Mouse (Mus musculus) limb, embryonic 12.5 days (tissue): ENCODE results near the gene Ppp3r1. TPM values are rescaled to one million over a fixed set of nuclear protein-coding genes. Genes with fewer than 3 reads are reported as not detected.
"Not testable (repeated sequence)": the region's sequence is repeated elsewhere in the genome, so short reads cannot be mapped to it uniquely, and the experiment has no call there.

Source experiments
- ATAC-seq: fragments of 200-750 bp; cut with Nextera tagmentation; 2 replicates; pipeline ENCODE4 v1.8.0; 2017; ENCODE audit warnings: low read depth, moderate TSS enrichment; ENCODE audit not compliant: insufficient number of reproducible peaks, insufficient read depth, low FRiP score, low TSS enrichment
- H3K27ac ChIP-seq: fragments of 300-500 bp; sonication (generic); 2 replicates; pipeline ENCODE4 v1.5.1; 2016; ENCODE audit warnings: mild to moderate bottlenecking, moderate library complexity
- H3K27me3 ChIP-seq: fragments of 300-500 bp; sonication (generic); 2 replicates; pipeline ENCODE4 v1.6.1; 2016; ENCODE audit warnings: mild to moderate bottlenecking, moderate library complexity
- H3K36me3 ChIP-seq: fragments of 300-500 bp; sonication (generic); 2 replicates; pipeline ENCODE4 v1.6.1; 2016; ENCODE audit warnings: mild to moderate bottlenecking, moderate library complexity
- H3K4me1 ChIP-seq: fragments of 300-500 bp; sonication (generic); replicated peaks from 2 replicates; pipeline ENCODE4 v1.6.1; 2016
- H3K4me2 ChIP-seq: fragments of 300-500 bp; sonication (generic); 2 replicates; pipeline ENCODE4 v1.6.1; 2016; ENCODE audit warnings: mild to moderate bottlenecking, moderate library complexity
- H3K4me3 ChIP-seq: fragments of 300-500 bp; sonication (generic); replicated peaks from 2 replicates; pipeline ENCODE4 v1.5.1; 2016; ENCODE audit warnings: mild to moderate bottlenecking
- H3K9ac ChIP-seq: fragments of 300-500 bp; sonication (generic); replicated peaks from 2 replicates; pipeline ENCODE4 v1.6.1; 2016; ENCODE audit warnings: mild to moderate bottlenecking, moderate library complexity
- H3K9me3 ChIP-seq: fragments of 300-500 bp; sonication (generic); 2 replicates; pipeline ENCODE4 v1.6.1; 2016; ENCODE audit warnings: mild to moderate bottlenecking, moderate library complexity
- WGBS: fragments of 180-500 bp; shearing (Covaris S2); methylation state at CpG from one replicate; pipeline ENCODE4 v1.1.7; 2016; 5-methylcytosine and 5-hydroxymethylcytosine counted together
- polyA plus RNA-seq: library from polyadenylated mRNA; unstranded; fragments of >200 nt; fragmentation: Nextera tagmentation; extraction: Ambion mirVana; gene quantifications from 2 replicates; pipeline ENCODE4 v1.2.1, GENCODE M21; 2016

Ppp3r1 gene
- polyA plus RNA-seq, 1 experiment from 2014 or later = 86.9 TPM

DNA sequence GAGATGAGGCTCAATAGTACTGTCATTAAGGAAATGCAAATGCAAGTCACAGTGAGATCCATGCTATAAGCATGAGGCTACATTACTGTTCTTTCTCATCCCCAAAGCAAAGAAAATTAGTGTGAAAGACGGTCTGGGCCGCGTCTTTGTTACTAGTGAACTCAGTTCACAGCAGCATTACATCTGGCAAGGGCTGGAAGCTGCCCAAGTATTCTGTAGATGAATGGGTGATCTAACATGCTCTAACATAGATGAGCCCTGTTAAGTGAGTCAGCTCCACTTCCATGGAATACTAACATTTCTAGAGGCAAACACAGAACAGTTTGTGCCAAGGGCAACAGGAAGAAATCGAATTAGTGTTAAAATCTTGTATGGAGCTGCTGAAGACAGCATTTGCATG, 41.9 kb downstream of the Ppp3r1 start:
- Histone ChIP-seq H3K4me2 (no peak overlapping the region), H3K9ac (no peak overlapping the region), H3K36me3 (peaks cover 64% of the 10 kb centered on the region), H3K9me3 (no peaks in the 10 kb centered on the region), H3K27ac (no peak overlapping the region), H3K4me1 (no peaks in the 10 kb centered on the region), H3K4me3 (no peak overlapping the region), H3K27me3 (no peaks in the 10 kb centered on the region)
- no peak for ATAC-seq
- WGBS = 95% methylated on average over 4 of the region's 4 CpGs

DNA sequence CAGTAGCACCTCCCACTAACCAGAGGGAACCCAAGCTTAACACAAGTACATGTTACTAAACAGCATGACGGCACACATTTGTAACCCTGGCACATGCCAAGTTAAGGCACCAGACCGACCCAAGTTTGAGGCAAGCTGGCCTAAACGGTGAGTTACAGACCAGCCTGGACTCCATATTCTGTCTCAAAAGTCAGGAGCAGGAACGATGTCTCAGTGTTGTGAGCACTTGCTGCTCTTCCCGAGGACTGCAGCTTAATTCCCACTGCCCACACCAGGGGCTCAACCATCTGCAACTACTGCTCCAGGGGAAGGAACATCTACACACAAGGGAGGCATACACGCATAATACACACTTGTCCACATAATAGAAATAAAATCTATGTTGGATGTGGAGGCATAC, 43.4 kb downstream of the Ppp3r1 start:
- no peaks in the 10 kb centered on the region for H3K4me1 ChIP-seq
- H3K27me3 ChIP-seq = no peaks in the 10 kb centered on the region
- H3K9ac ChIP-seq = no peak overlapping the region
- 90% methylated on average over 6 of the region's 6 CpGs for WGBS
- H3K4me2 ChIP-seq = no peak overlapping the region
- no peak for ATAC-seq
- H3K9me3 ChIP-seq = no peaks in the 10 kb centered on the region
- H3K27ac ChIP-seq = no peak overlapping the region
- no peak overlapping the region for H3K4me3 ChIP-seq
- H3K36me3 ChIP-seq = peaks cover 60% of the 10 kb centered on the region

DNA sequence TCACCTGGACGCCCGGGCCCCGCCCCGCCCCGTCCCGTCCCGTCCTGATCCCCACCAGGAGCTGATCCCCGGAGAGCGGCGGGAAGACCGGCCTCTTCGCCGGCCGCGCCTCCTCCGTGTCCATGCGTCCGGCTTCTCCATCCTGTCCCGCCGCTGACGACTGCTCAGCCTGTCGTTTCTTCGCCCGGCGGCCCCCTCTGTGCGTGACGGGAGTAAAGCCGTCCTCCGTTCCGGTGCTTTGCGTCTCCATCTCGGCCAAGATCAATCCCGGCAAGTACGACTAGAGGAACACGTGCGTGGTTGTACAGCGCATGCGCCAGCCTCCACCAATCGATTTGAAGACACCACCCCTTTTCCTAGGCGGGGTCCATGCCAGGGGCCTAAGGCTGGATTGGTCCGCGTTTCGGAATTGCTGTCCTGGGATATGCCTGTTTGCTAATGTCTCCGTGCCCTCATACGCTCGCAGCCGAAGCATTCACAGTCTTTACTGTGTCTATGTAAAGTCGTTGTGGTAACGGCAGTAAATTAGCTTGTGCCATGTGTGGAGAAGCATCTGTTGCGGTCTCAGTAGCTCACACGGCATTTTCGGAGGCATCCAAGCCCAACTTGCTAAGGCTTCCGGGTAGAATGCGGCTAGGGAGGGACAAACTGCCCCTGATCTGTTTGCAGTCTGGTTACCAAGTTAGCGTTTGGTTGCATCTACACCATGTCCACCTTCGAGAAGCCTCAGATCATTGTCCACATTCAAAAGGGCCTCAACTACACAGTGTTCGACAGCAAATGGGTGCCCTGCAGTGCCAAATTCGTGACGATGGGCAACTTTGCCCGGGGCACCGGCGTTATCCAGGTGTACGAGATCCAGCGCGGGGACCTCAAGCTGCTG, 52.4 kb downstream of the Ppp3r1 start, which contains the start of gene Pno1:
TSS of gene Pno1 (minus strand) at position 311 of the 883 bp plus-strand sequence.
- H3K4me3 ChIP-seq = peak within 1 kb of the TSS; percentile 90
- no peaks in the 10 kb centered on the region for H3K27me3 ChIP-seq
- H3K9me3 ChIP-seq = no peaks in the 10 kb centered on the region
- peak within 1 kb of the TSS; percentile 84 for H3K27ac ChIP-seq
- H3K36me3 ChIP-seq = peaks cover 22% of the 10 kb centered on the region
- H3K4me1 ChIP-seq = peaks cover 18% of the 10 kb centered on the region
- peak; percentile 99 for ATAC-seq
- WGBS = under 1% methylated on average over 65 of the region's 65 CpGs
- peak within 1 kb of the TSS; percentile 68 for H3K9ac ChIP-seq
- peak within 1 kb of the TSS; percentile 67 for H3K4me2 ChIP-seq

DNA sequence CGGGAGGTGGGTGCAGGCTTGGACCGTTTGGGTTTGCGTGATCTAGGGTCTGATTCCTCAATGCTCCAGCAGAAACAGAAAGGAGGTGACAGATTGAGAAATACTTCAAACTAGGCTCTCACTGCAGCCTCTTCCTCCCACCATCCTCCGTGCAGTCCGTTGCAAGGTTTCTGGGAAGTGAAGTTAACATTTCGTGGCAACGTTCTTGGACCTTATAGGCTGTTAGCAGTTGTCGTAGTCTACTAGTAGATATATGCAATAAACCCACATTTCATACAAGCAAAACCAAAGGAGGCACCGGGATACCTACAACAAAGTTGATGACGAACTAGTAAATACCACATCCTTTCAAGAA, 53.1 kb downstream of the Ppp3r1 start:
- Histone ChIP-seq H3K9ac (peak overlapping the region; percentile 68), H3K4me1 (peaks cover 18% of the 10 kb centered on the region), H3K36me3 (peaks cover 20% of the 10 kb centered on the region), H3K4me2 (peak overlapping the region; percentile 67), H3K27me3 (no peaks in the 10 kb centered on the region), H3K4me3 (peak overlapping the region; percentile 90), H3K9me3 (no peaks in the 10 kb centered on the region), H3K27ac (peak overlapping the region; percentile 84)
- 2% methylated on average over 10 of the region's 10 CpGs for WGBS
- no peak for ATAC-seq

DNA sequence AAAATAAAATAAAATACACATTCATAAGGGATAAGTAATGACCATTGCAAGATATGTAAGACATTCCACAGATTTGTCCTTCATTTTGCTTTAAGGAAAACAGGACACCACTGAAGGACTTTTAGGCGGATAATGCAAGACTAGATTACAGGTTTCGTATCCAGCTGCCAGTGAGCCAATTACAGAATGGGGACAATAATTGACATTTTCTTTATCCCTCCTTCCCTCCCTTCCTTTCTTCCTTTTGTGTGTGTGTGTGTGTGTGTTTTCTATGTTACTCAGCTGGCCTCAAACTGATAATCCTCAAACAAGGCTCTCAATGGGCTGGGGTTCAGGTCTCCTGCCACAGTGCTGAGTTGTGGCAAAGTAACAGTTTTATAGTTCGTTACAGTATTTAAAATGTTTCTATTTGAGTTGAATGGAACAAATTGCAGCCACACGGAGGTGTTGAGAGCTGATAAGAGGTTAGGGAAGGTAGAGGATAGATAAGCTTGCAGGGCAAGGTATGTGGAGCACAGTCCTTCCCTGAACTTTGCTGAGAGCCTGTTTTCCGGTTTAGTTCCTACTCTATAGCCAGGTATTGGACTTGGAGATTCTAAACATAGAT, 53.9 kb downstream of the Ppp3r1 start:
- Histone ChIP-seq H3K4me3 (peak overlapping the region; percentile 90; the same call in 1 of the 2 replicates), H3K36me3 (peaks cover 14% of the 10 kb centered on the region; the same call in 1 of the 2 replicates), H3K9ac (no peak overlapping the region), H3K4me2 (peak overlapping the region; percentile 67), H3K27ac (no peak overlapping the region), H3K9me3 (no peaks in the 10 kb centered on the region), H3K4me1 (peaks cover 18% of the 10 kb centered on the region), H3K27me3 (no peaks in the 10 kb centered on the region)
- WGBS = 87% methylated on average over 5 of the region's 5 CpGs
- no peak for ATAC-seq

DNA sequence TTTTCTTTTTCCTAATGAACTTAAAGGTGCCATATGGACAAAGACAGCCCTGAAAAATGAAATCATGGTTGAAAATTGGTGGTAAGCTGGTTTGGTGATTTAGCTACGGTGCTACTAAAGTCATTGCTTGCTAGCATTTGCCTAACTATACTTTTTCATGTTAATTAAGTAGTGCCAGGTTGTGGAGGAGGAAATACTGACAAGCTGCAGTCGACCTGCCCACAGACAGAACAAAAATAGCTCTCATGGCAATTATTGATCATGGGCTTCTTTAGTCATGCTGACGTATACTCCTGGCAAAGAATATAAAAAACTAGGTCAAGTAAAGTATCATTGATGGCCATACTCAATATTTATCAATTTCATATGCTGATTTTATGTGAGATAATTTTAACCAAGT, 56.4 kb downstream of the Ppp3r1 start:
- Histone ChIP-seq H3K27me3 (no peaks in the 10 kb centered on the region), H3K27ac (no peak overlapping the region), H3K9me3 (no peaks in the 10 kb centered on the region), H3K4me2 (no peak overlapping the region), H3K4me1 (peaks cover 14% of the 10 kb centered on the region), H3K9ac (no peak overlapping the region), H3K36me3 (peaks cover 1% of the 10 kb centered on the region; the same call in 1 of the 2 replicates), H3K4me3 (no peak overlapping the region)
- WGBS = 90% methylated on average over 3 of the region's 3 CpGs
- ATAC-seq = no peak

DNA sequence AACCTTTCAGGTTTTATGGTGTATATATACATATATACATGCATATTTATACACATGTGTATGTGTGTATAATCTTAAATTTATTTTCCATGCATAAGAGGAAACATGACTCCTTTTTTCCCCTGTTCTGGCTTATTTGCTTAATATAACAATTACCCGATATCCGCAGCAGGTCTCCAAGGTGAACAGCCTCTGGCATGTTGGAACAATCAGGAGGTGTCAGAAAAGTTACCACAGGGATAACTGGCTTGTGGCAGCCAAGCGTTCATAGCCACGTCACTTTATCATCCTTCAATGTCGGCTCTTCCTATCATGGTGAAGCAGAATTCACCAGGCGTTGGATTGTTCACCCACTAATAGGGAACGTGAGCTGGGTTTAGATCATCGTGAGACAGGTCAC, 62.1 kb downstream of the Ppp3r1 start:
- Histone ChIP-seq H3K4me3 (no peak overlapping the region), H3K9ac (no peak overlapping the region), H3K9me3 (no peaks in the 10 kb centered on the region), H3K36me3 (peaks cover 38% of the 10 kb centered on the region), H3K4me1 (no peaks in the 10 kb centered on the region), H3K4me2 (no peak overlapping the region), H3K27me3 (no peaks in the 10 kb centered on the region), H3K27ac (no peak overlapping the region)
- WGBS = 94% methylated on average over 8 of the region's 8 CpGs
- ATAC-seq = no peak

DNA sequence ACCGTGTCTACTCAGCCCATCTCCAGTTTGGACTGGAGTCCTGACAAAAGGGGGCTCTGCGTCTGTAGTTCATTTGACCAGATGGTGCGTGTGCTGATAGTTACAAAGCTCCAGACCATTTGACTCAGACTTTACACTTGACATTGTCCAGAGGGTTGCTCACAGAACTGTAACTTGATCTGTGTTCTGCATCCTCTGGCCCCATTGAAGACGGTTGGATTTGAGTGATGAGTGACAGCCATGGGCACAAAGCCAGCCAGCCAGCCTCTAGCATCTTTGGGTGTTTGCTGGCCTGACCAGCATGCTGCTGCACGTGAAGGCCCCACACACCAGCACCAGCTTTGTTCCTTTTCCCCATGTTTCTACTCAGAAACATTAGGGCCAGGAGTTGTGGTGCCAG, 73.7 kb downstream of the Ppp3r1 start:
- no peak overlapping the region for H3K4me3 ChIP-seq
- no peak for ATAC-seq
- H3K9ac ChIP-seq = no peak overlapping the region
- peaks cover 31% of the 10 kb centered on the region for H3K36me3 ChIP-seq
- no peaks in the 10 kb centered on the region for H3K27me3 ChIP-seq
- no peaks in the 10 kb centered on the region for H3K4me1 ChIP-seq
- 70% methylated on average over 5 of the region's 5 CpGs for WGBS
- H3K27ac ChIP-seq = no peak overlapping the region
- H3K9me3 ChIP-seq = no peaks in the 10 kb centered on the region
- H3K4me2 ChIP-seq = no peak overlapping the region

DNA sequence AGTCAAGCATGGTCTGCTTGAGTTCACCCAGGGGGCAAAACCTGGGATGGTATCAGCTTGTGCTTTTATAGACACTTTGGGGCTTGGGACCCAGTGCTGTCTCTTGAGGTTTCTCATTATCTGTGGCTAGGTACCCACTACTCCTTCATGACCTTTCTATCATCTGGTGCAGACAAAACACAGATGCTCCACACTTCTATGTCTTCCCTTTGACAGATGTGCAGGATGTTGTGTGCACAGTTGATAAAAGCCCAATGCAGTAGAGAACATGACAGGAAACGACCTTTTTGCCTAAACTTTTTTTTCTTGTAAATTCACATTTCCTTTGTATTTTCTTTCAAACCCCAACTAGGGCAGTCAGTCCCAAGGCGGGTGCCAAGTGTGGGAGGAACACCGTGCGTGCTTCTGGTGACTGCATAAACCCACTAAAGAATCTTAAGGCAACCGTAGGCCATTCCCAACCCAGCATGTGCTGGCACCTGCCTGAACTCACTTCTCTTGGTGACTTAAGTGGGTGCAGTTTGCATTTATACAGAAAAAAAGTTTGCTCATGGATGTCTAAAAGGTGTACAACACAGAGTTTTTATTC, 77.5 kb downstream of the Ppp3r1 start:
- WGBS = 83% methylated on average over 5 of the region's 5 CpGs
- Histone ChIP-seq H3K4me2 (no peak overlapping the region), H3K27me3 (0 out of 2 replicates have a peak, but pooled peaks cover 6% of the 10 kb centered on the region), H3K36me3 (peaks cover 18% of the 10 kb centered on the region), H3K9me3 (no peaks in the 10 kb centered on the region), H3K9ac (no peak overlapping the region), H3K4me1 (no peaks in the 10 kb centered on the region), H3K27ac (no peak overlapping the region), H3K4me3 (no peak overlapping the region)
- ATAC-seq = no peak

DNA sequence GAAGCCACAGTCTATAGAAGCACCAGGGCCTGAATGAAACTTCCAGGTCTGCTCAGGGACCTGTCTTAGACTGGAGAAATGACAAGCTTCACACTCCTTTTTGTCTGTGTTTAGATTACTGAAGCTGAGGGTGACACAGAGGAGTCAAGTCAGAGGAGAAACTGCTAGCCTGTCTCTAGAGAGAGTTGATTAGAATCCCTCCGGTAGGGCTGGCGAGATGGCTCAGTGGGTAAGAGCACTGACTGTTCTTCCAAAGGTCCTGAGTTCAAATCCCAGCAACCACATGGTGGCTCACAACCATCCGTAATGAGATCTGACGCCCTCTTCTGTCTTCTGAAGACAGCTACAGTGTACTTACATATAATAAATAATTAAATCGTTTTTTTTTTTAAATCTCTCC, 79.5 kb downstream of the Ppp3r1 start:
- H3K4me2 ChIP-seq, H3K4me3 ChIP-seq, H3K36me3 ChIP-seq, H3K4me1 ChIP-seq, H3K9me3 ChIP-seq, H3K27me3 ChIP-seq, ATAC-seq, H3K9ac ChIP-seq, H3K27ac ChIP-seq: not testable (repeated sequence)
- 82% methylated on average over 5 of the region's 5 CpGs for WGBS

DNA sequence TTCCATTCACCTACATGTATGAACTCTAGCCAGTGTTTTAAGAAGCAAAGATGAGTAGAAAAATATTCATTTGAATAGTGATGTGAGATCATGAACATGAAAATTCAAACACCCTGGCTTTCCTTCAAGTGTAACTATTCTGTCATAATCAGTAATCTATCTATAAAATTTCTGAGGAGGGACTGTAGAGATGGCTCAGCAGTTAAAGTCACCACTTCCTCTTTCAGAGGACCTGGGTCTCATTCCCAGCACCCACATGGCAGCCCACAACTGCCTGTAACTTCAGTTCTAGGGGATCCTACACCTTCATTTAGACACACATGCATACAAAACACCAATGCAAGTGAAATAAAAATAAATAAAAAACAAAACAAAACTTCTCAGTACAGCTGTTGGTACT, 89.7 kb downstream of the Ppp3r1 start:
- no peak overlapping the region for H3K4me2 ChIP-seq
- no peak for ATAC-seq
- H3K36me3 ChIP-seq = no peaks in the 10 kb centered on the region
- no peak overlapping the region for H3K27ac ChIP-seq
- H3K27me3 ChIP-seq = peaks cover 26% of the 10 kb centered on the region
- H3K4me1 ChIP-seq = 0 out of 2 replicates have a peak, but pooled peaks cover 2% of the 10 kb centered on the region
- no peak overlapping the region for H3K9ac ChIP-seq
- H3K4me3 ChIP-seq = no peak overlapping the region
- H3K9me3 ChIP-seq = no peaks in the 10 kb centered on the region
